Mouse (Mus musculus): ENCODE measurements around the gene Sned1.

The Sned1 gene

DNA sequence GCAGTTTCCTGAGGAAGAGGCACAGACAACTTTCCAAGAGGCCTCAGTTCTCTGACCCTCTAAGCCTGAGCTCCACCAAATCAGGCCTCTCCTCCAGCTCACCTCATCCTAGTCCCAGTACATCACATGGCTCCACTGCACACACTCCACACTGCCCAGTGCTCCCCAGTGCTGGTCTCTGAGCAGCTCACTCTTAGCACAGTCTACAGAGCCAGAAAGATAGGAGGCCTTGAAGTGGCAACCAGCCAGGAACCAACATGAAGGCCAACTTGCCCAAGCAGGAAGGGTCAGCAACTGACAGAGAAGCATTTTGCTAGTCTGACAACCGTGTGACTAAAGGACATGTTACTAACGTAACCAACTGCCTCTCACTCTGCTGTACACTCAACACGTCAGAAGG lies 64.9 kb downstream of the Sned1 start:
- DNase-seq (ENCODE audit: extremely low read depth, low read depth, low spot score) = no peak

DNA sequence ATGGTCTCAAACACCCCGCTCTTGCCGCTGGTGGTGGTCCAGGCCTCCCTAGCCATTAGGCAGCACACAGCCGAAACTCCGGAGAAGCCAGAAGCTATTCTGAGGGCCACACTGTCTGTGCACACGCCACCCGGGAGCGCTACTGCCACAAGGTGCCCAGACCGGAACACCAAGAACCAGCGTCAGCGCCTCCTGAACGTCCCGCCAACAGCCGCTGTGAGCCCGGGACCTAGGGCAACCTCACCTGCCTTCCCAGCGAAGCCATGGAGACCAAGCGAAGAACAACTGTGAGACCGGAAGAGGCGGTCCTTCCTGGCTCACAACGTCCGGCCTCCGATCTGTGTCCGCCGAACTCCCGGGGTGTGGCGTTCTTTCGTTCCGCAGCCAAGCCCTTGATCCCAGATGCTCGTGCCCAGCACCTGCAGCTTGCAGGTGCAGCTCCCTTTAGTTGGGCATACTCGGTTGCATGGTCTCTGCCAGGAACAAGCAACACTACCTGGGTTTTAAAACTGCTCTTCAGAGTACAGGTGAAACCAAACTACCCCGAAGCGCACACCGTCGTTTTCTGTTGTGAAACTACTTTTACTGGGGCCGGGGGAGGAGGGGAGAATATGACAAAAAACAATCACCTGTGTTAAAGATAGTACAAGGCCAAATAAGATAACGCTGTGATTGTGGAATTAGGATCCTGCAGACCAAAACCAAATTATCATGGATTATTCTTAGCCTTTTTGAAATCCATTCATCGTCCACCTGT lies 70.1 kb downstream of the Sned1 start, which contains the start of gene Mterf4:
Mterf4 (minus strand) TSS at position 335 of the 757 bp plus-strand sequence.
- peak; percentile 18 for DNase-seq (ENCODE audit: extremely low read depth, low read depth, low spot score)

DNA sequence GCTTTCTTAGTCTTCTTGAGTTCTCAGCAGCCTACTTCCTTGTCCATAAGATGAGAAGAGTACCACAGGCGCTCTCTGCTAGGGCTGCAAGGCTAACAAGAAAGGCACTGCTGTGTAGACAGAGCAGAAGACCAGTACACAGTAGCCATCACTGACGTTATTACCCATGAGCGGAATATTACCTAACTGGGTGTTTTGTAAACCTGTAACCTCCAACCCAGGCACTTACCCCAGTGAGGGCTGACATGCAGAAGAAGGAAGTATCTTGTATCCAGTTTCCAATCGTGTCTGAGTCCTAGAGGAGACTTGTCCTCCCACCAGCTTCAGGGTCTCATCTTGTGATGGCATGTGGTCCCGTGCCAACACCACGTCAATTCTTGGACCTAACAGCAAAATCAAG lies 88.3 kb downstream of the Sned1 start:
- no peak for DNase-seq (ENCODE audit: extremely low read depth, low read depth, low spot score)

GRCm38 (mm10) chr1:93326446-93326845 lies 90.8 kb downstream of the Sned1 start:
- no peak for DNase-seq (ENCODE audit: extremely low read depth, low read depth, low spot score)

DNA sequence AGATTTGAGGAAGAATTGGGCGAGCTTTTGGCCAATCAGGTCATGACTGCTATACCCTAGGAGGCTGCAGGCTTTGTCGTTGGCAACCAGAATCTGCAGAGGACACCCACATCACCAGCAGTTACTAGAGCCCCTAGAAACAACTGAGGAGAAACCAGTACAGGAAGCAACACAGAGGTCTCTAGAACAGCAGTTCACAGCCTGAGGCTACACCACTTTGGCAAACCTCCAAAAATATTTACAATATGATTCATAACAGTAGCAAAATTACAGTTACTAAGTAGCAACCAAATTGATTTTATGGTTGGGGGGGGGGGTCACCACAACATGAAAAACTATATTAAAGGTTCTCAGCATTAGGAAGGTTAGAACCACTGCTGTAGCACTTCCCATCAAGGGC lies 99.0 kb downstream of the Sned1 start:
- DNase-seq (ENCODE audit: extremely low read depth, low read depth, low spot score) = no peak

DNA sequence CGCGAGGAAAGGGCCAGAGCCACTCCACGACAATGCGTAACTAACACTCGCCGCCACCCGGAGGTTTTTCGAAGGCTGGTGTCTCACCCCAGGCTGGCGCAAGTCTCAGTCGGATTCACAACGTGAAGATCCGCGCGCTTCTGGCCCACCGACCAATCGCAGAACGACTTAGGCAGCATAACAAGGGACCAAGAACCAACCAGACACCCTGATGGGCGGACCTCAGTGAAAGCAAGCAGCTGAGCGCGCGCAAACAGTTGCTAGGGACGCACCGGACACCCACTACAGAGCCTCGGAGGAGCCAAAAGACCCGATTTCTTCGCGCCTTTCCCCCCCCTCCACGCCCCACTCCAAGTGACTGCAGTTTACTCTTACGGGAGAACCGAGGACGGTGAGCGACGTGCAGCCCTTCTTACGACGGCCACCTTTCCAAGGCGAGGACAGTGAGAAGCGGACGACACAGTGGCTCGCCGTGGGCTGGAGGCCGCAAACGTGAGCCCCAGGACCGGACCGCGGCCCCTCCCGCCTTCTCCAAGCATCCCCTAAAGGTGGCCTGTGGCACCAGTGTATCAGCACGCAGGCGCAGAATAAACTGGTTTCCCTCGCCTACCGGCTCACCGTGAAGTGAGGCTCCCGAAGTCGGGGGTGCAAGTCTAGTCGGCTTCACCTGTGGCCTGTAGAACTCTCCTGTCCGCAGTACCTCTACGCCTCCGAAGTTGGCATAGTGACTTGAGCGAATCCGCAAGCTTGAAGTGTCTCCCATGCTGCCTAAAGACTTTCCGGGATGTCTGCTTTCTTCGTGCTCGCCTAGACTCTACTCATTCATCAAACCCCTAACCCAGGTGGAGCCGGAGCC lies 107.2 kb downstream of the Sned1 start, which contains the start of the genes Ppp1r7 and Pask:
Ppp1r7 (plus strand) TSS at position 207 of the 856 bp plus-strand sequence.
Pask (minus strand) TSS at position 835 of the 856 bp plus-strand sequence.
- DNase-seq (ENCODE audit: extremely low read depth, low read depth, low spot score) = peak; percentile 83

- DNase-seq (ENCODE audit: extremely low read depth, low read depth, low spot score) = peak; percentile 69
Observed at GRCm38 (mm10) chr1:93343504-93344047, 107.9 kb downstream of the Sned1 start.

- no peak for DNase-seq (ENCODE audit: extremely low read depth, low read depth, low spot score)
Observed at GRCm38 (mm10) chr1:93347176-93347575, 111.5 kb downstream of the Sned1 start.

GRCm38 (mm10) chr1:93349701-93350100 lies 114.1 kb downstream of the Sned1 start:
- DNase-seq (ENCODE audit: extremely low read depth, low read depth, low spot score) = no peak
